Mouse (Mus musculus): ENCODE data around the gene 9230112D13Rik. TPM values are rescaled to one million over a fixed set of nuclear protein-coding genes. Genes with fewer than 3 reads are reported as not detected.
A peak's percentile ranks its signal among the peaks of the same experiment; 100 is the strongest.

9230112D13Rik gene
- polyA plus RNA-seq, 1 experiment from 2014 or later: not detected

- Histone ChIP-seq H3K9me3 (ENCODE audit: control insufficient read depth, low read length) (no peaks in the 10 kb centered on the region), H3K9ac (ENCODE audit: low read length) (peak overlapping the region; percentile 83), H3K4me3 (ENCODE audit: low read depth, low read length) (peak overlapping the region; percentile 76), H3K27me3 (ENCODE audit: control insufficient read depth, insufficient read depth, low read length) (no peaks in the 10 kb centered on the region), H3K4me1 (ENCODE audit: control insufficient read depth, insufficient read depth, low read length) (peaks cover 3% of the 10 kb centered on the region; the same call in 1 of the 2 replicates), H3K27ac (replicated peaks; ENCODE audit: low read depth, low read length) (peak overlapping the region; percentile 69), H3K36me3 (ENCODE audit: control insufficient read depth, insufficient read depth, low read length) (no peaks in the 10 kb centered on the region), H3K4me2 (ENCODE audit: low read depth, severe bottlenecking) (peak overlapping the region; percentile 90)
- peak; percentile 81 for ATAC-seq (ENCODE audit: insufficient number of reproducible peaks, low FRiP score, low TSS enrichment, low read depth)
- under 1% methylated on average over 55 of the region's 55 CpGs for WGBS
- DNase-seq (ENCODE audit: low spot score): peak; percentile 94
Measured at GRCm38 (mm10) chr14:34549004-34549671, 26.5 kb upstream of the 9230112D13Rik start.

- H3K27me3 ChIP-seq (ENCODE audit: control insufficient read depth, insufficient read depth, low read length): no peaks in the 10 kb centered on the region
- WGBS: under 1% methylated on average over 27 of the region's 27 CpGs
- peak overlapping the region; percentile 83 for H3K9ac ChIP-seq (ENCODE audit: low read length)
- ATAC-seq (ENCODE audit: insufficient number of reproducible peaks, low FRiP score, low TSS enrichment, low read depth): peak; percentile 66
- DNase-seq (ENCODE audit: low spot score): peak; percentile 81
- no peaks in the 10 kb centered on the region for H3K9me3 ChIP-seq (ENCODE audit: control insufficient read depth, low read length)
- H3K4me3 ChIP-seq (ENCODE audit: low read depth, low read length): peak overlapping the region; percentile 76
- H3K4me2 ChIP-seq (ENCODE audit: low read depth, severe bottlenecking): peak overlapping the region; percentile 90
- H3K27ac ChIP-seq (replicated peaks; ENCODE audit: low read depth, low read length): peak overlapping the region; percentile 69
- H3K4me1 ChIP-seq (ENCODE audit: control insufficient read depth, insufficient read depth, low read length): peaks cover 3% of the 10 kb centered on the region; the same call in 1 of the 2 replicates
- H3K36me3 ChIP-seq (ENCODE audit: control insufficient read depth, insufficient read depth, low read length): no peaks in the 10 kb centered on the region
Measured at GRCm38 (mm10) chr14:34548391-34549001, 25.9 kb upstream of the 9230112D13Rik start.

DNA sequence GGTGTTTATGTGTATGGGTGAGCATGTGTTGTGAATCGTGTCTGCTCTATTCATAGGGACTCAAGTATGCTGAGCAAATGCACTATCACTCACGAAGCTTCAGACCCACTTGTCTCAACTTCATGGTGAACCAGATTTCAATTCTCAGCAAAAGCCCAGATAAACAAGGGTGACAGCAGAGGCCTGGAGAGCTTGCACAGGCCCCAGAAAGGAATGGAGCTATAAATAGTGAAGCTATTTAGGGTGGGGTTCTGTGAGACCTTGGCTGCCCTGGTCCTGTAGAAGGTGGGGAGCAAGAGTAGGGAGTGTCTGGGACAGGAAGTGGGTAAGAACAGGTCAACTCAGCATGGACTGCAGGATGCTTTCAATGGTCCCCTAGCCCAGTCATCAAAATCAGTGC, 21.9 kb upstream of the 9230112D13Rik start:
- WGBS: 73% methylated on average over 2 of the region's 2 CpGs
- H3K27me3 ChIP-seq (ENCODE audit: control insufficient read depth, insufficient read depth, low read length): no peaks in the 10 kb centered on the region
- H3K36me3 ChIP-seq (ENCODE audit: control insufficient read depth, insufficient read depth, low read length): no peaks in the 10 kb centered on the region
- ATAC-seq (ENCODE audit: insufficient number of reproducible peaks, low FRiP score, low TSS enrichment, low read depth) (no peak), DNase-seq (ENCODE audit: low spot score) (no peak)
- H3K9ac ChIP-seq (ENCODE audit: low read length): no peak overlapping the region
- peaks cover 3% of the 10 kb centered on the region; the same call in 1 of the 2 replicates for H3K4me1 ChIP-seq (ENCODE audit: control insufficient read depth, insufficient read depth, low read length)
- no peak overlapping the region for H3K27ac ChIP-seq (replicated peaks; ENCODE audit: low read depth, low read length)
- no peak overlapping the region for H3K4me2 ChIP-seq (ENCODE audit: low read depth, severe bottlenecking)
- H3K4me3 ChIP-seq (ENCODE audit: low read depth, low read length): no peak overlapping the region
- no peaks in the 10 kb centered on the region for H3K9me3 ChIP-seq (ENCODE audit: control insufficient read depth, low read length)

DNA sequence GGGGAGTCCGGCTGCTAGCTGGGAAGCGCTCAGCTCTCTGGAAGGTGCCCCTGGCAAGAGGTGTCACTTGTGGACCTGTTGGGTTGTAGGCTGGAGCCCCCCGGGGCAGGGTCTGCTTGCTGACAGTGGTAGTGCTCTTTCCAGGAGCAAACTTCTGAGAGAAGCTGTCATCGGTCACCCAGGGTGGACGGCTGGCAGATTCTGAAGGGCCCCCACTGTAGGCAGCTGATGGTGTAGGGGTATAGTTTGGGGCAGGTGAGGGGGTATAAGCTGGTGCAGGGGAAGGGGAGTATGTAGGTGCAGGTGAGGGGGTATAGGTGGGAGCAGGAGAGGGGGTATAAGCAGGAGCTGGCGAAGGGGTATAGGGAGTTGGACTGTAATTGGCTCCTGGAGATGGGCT, 21.4 kb upstream of the 9230112D13Rik start:
- 84% methylated on average over 6 of the region's 6 CpGs for WGBS
- Histone ChIP-seq H3K9ac (ENCODE audit: low read length) (no peak overlapping the region), H3K4me1 (ENCODE audit: control insufficient read depth, insufficient read depth, low read length) (peaks cover 3% of the 10 kb centered on the region; the same call in 1 of the 2 replicates), H3K27me3 (ENCODE audit: control insufficient read depth, insufficient read depth, low read length) (no peaks in the 10 kb centered on the region), H3K4me3 (ENCODE audit: low read depth, low read length) (no peak overlapping the region), H3K27ac (replicated peaks; ENCODE audit: low read depth, low read length) (no peak overlapping the region), H3K9me3 (ENCODE audit: control insufficient read depth, low read length) (no peaks in the 10 kb centered on the region), H3K36me3 (ENCODE audit: control insufficient read depth, insufficient read depth, low read length) (no peaks in the 10 kb centered on the region), H3K4me2 (ENCODE audit: low read depth, severe bottlenecking) (no peak overlapping the region)
- ATAC-seq (ENCODE audit: insufficient number of reproducible peaks, low FRiP score, low TSS enrichment, low read depth) (no peak), DNase-seq (ENCODE audit: low spot score) (no peak)

DNA sequence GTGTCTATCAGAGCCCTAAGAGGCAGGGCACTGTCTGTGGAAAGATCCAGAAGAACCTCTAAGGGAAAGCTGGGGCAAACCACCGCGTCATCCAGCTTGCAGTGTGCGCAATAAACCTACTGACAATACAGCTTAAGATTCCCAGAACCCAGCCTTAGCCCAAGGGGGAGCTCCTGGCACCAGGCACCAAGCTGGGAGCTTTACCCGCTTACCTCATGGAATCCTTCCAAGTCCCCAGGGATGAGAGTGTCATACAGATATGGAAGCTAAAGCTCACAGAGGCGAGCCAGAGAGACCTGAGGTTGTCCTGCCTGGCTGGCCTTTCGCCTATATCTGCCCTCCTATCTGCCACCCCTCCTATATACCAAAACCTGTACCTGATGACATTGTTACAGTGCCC, 21.0 kb upstream of the 9230112D13Rik start:
- Histone ChIP-seq H3K9ac (ENCODE audit: low read length) (no peak overlapping the region), H3K27ac (replicated peaks; ENCODE audit: low read depth, low read length) (no peak overlapping the region), H3K36me3 (ENCODE audit: control insufficient read depth, insufficient read depth, low read length) (no peaks in the 10 kb centered on the region), H3K4me1 (ENCODE audit: control insufficient read depth, insufficient read depth, low read length) (peaks cover 3% of the 10 kb centered on the region; the same call in 1 of the 2 replicates), H3K4me3 (ENCODE audit: low read depth, low read length) (no peak overlapping the region), H3K9me3 (ENCODE audit: control insufficient read depth, low read length) (no peaks in the 10 kb centered on the region), H3K27me3 (ENCODE audit: control insufficient read depth, insufficient read depth, low read length) (no peaks in the 10 kb centered on the region), H3K4me2 (ENCODE audit: low read depth, severe bottlenecking) (no peak overlapping the region)
- ATAC-seq (ENCODE audit: insufficient number of reproducible peaks, low FRiP score, low TSS enrichment, low read depth): no peak
- 83% methylated on average over 6 of the region's 6 CpGs for WGBS
- no peak for DNase-seq (ENCODE audit: low spot score)

GRCm38 (mm10) chr14:34541896-34542295, 19.3 kb upstream of the 9230112D13Rik start:
- Histone ChIP-seq H3K9ac (ENCODE audit: low read length) (no peak overlapping the region), H3K27ac (replicated peaks; ENCODE audit: low read depth, low read length) (no peak overlapping the region), H3K36me3 (ENCODE audit: control insufficient read depth, insufficient read depth, low read length) (no peaks in the 10 kb centered on the region), H3K27me3 (ENCODE audit: control insufficient read depth, insufficient read depth, low read length) (no peaks in the 10 kb centered on the region), H3K4me1 (ENCODE audit: control insufficient read depth, insufficient read depth, low read length) (no peaks in the 10 kb centered on the region), H3K4me2 (ENCODE audit: low read depth, severe bottlenecking) (no peak overlapping the region), H3K4me3 (ENCODE audit: low read depth, low read length) (no peak overlapping the region), H3K9me3 (ENCODE audit: control insufficient read depth, low read length) (no peaks in the 10 kb centered on the region)
- 95% methylated on average over 5 of the region's 5 CpGs for WGBS
- ATAC-seq (ENCODE audit: insufficient number of reproducible peaks, low FRiP score, low TSS enrichment, low read depth) (no peak), DNase-seq (ENCODE audit: low spot score) (no peak)

DNA sequence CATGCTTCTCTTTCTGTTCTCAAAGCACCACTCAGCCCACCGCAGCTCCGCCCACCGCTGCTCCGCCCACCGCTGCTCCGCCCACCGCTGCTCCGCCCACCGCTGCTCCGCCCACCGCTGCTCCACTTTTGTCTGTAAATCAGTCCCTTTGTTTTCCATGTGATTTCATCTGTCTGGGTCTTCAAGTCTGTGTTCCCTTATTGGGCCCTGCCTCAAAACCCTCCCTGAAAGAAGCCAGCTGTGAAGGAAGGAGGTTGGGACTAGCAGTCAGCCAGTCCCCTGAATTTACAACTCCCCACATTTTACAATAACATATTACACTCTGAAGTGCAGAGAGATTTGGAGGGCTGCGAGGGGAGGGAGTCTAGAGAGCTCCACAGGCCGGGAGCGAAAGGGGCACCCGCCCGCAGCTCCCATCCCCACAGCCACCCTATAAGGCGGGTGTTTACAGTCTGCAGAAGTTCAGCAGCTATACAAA, 18.1 kb upstream of the 9230112D13Rik start:
- no peak overlapping the region for H3K9ac ChIP-seq (ENCODE audit: low read length)
- no peaks in the 10 kb centered on the region for H3K9me3 ChIP-seq (ENCODE audit: control insufficient read depth, low read length)
- no peak overlapping the region for H3K4me3 ChIP-seq (ENCODE audit: low read depth, low read length)
- H3K27ac ChIP-seq (replicated peaks; ENCODE audit: low read depth, low read length): no peak overlapping the region
- no peak overlapping the region for H3K4me2 ChIP-seq (ENCODE audit: low read depth, severe bottlenecking)
- H3K4me1 ChIP-seq (ENCODE audit: control insufficient read depth, insufficient read depth, low read length): no peaks in the 10 kb centered on the region
- WGBS: 17% methylated on average over 17 of the region's 17 CpGs
- H3K36me3 ChIP-seq (ENCODE audit: control insufficient read depth, insufficient read depth, low read length): no peaks in the 10 kb centered on the region
- peak; percentile 43 for DNase-seq (ENCODE audit: low spot score)
- ATAC-seq (ENCODE audit: insufficient number of reproducible peaks, low FRiP score, low TSS enrichment, low read depth): peak; percentile 54; the same call in 1 of the 2 replicates
- H3K27me3 ChIP-seq (ENCODE audit: control insufficient read depth, insufficient read depth, low read length): no peaks in the 10 kb centered on the region

DNA sequence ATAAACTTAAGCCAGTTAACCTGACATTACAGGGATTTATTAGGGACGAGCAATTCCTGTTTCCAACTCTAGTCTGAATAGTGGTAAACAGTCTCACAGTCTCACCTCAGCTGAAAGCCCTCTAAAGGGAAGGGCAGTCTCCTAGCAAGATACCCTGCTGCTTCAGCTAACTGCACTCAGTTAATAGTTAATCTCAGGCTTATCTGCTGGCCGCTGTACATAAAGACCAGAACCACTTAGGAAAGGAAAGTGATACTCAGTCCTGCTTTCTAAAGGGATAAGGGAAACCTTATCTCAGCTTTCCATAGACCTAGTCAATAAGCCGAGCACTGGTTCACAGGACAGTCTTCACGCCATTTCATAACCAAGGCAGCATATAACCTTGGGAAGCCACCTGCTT, 13.3 kb upstream of the 9230112D13Rik start:
- H3K4me3 ChIP-seq (ENCODE audit: low read depth, low read length): no peak overlapping the region
- ATAC-seq (ENCODE audit: insufficient number of reproducible peaks, low FRiP score, low TSS enrichment, low read depth) (no peak), DNase-seq (ENCODE audit: low spot score) (no peak)
- H3K27ac ChIP-seq (replicated peaks; ENCODE audit: low read depth, low read length): no peak overlapping the region
- no peaks in the 10 kb centered on the region for H3K4me1 ChIP-seq (ENCODE audit: control insufficient read depth, insufficient read depth, low read length)
- no peaks in the 10 kb centered on the region for H3K27me3 ChIP-seq (ENCODE audit: control insufficient read depth, insufficient read depth, low read length)
- WGBS: 86% methylated on average over 4 of the region's 4 CpGs
- no peaks in the 10 kb centered on the region for H3K9me3 ChIP-seq (ENCODE audit: control insufficient read depth, low read length)
- no peak overlapping the region for H3K4me2 ChIP-seq (ENCODE audit: low read depth, severe bottlenecking)
- H3K36me3 ChIP-seq (ENCODE audit: control insufficient read depth, insufficient read depth, low read length): no peaks in the 10 kb centered on the region
- no peak overlapping the region for H3K9ac ChIP-seq (ENCODE audit: low read length)
